Mouse (Mus musculus) lung, adult 18-20 months (tissue): ENCODE data around the gene Exoc6.

Source experiments
- DNase-seq, 2 experiments: peaks; one replicate each; pipeline ENCODE4 v3.0.0; 2022; ENCODE audit warnings: mixed read lengths in 2 of 2

Gene Exoc6

GRCm38 (mm10) chr19:37695146-37695545 is 144.9 kb downstream of the Exoc6 start:
- no peak for DNase-seq

GRCm38 (mm10) chr19:37695762-37696602 is 145.8 kb downstream of the Exoc6 start:
- no peak for DNase-seq

- no peak for DNase-seq
Measured at GRCm38 (mm10) chr19:37696603-37697334, 146.6 kb downstream of the Exoc6 start.

GRCm38 (mm10) chr19:37697335-37697636 is 147.1 kb downstream of the Exoc6 start:
- DNase-seq: no peak

- no peak for DNase-seq
Measured at GRCm38 (mm10) chr19:37697651-37698272, 147.5 kb downstream of the Exoc6 start, which contains the start of gene Cyp26a1. Gene Cyp26a1 (plus strand): TSS chr19:37697798.

- DNase-seq: no peak
Measured at GRCm38 (mm10) chr19:37698273-37699160, 148.3 kb downstream of the Exoc6 start.

- no peak for DNase-seq
Measured at GRCm38 (mm10) chr19:37699711-37700110, 149.5 kb downstream of the Exoc6 start.

GRCm38 (mm10) chr19:37702377-37703076 is 152.3 kb downstream of the Exoc6 start:
- peak; percentile 13 to 23 for DNase-seq

- DNase-seq: peak; percentile 40 to 50
Measured at GRCm38 (mm10) chr19:37703902-37704509, 153.8 kb downstream of the Exoc6 start.

- peak in 1 of 2 experiments; percentile 15 for DNase-seq
Measured at GRCm38 (mm10) chr19:37705722-37706121, 155.5 kb downstream of the Exoc6 start.

- DNase-seq: no peak
Measured at GRCm38 (mm10) chr19:37714681-37715080, 164.5 kb downstream of the Exoc6 start.

- no peak for DNase-seq
Measured at GRCm38 (mm10) chr19:37715980-37716379, 165.8 kb downstream of the Exoc6 start.

- no peak for DNase-seq
Measured at GRCm38 (mm10) chr19:37716524-37717175, 166.4 kb downstream of the Exoc6 start.

GRCm38 (mm10) chr19:37719166-37719565 is 168.9 kb downstream of the Exoc6 start:
- DNase-seq: no peak

GRCm38 (mm10) chr19:37724591-37724990 is 174.4 kb downstream of the Exoc6 start:
- no peak for DNase-seq

GRCm38 (mm10) chr19:37726585-37726984 is 176.4 kb downstream of the Exoc6 start:
- no peak for DNase-seq

- DNase-seq: no peak
Measured at GRCm38 (mm10) chr19:37727366-37727765, 177.1 kb downstream of the Exoc6 start.
